8 mouse cellular contexts compared by ENCODE assay signal in genomic region chr10:80695186-80695585, GRCm38 (mm10). TPM values are rescaled to one million over a fixed set of nuclear protein-coding genes. Genes with fewer than 3 reads are reported as not detected.
A peak's percentile ranks its signal among the peaks of the same experiment; 100 is the strongest.
DNase-seq lines count a peak whose midpoint lies in the region; ATAC-seq and TF ChIP-seq lines count a peak whose summit lies in the region.

No protein-coding gene starts in this region.

- 27% methylated on average over 2 of the region's 2 CpGs for WGBS in liver, postnatal 0 days (ENCODE audit: insufficient replicate concordance)

- peak overlapping the region; percentile 95 for H3K27ac ChIP-seq in liver, postnatal 0 days (ENCODE audit: low read depth)

- H3K4me1 ChIP-seq in liver, postnatal 0 days (ENCODE audit: insufficient read depth) = peaks cover 81% of the 10 kb centered on the region

- peak; percentile 96 for DNase-seq in CD4-positive helper T cell, adult 2 months (ENCODE audit: low read depth, low spot score)
- DNase-seq in heart, postnatal 36 days = peak; percentile 50 to 61
- DNase-seq in liver, postnatal 0 days = peak; percentile 78
- DNase-seq in spleen, postnatal 10 days (ENCODE audit: low spot score in 2 of 2) = peak; percentile 52 to 81
- DNase-seq in layer of hippocampus, postnatal 10 days (ENCODE audit: low spot score in 2 of 2) = no peak
- no peak for DNase-seq in frontal cortex, postnatal 10 days (ENCODE audit: low spot score in 2 of 2)
- DNase-seq in embryo, embryonic 9.5 days (ENCODE audit: extremely low spot score) = no peak

- peak overlapping the region; percentile 48 for H3K9ac ChIP-seq in liver, postnatal 0 days (replicated peaks)

- peak overlapping the region; percentile 50 for H3K4me2 ChIP-seq in liver, postnatal 0 days (ENCODE audit: low read depth, low read length)

- H3K4me3 ChIP-seq in liver, postnatal 0 days (ENCODE audit: low read depth, low read length) = 0 out of 2 replicates have a peak overlapping the region, but pooled peaks have one; percentile 8

- TF ChIP-seq CTCF in liver, postnatal 0 days (IDR thresholded peaks at IDR 0.05; ENCODE audit: low read depth) = no peak

- peaks cover 19% of the 10 kb centered on the region for H3K36me3 ChIP-seq in liver, postnatal 0 days (replicated peaks; ENCODE audit: insufficient read depth, low read length)

- H3K9me3 ChIP-seq in liver, postnatal 0 days (ENCODE audit: low read length) = no peaks in the 10 kb centered on the region

- peak; percentile 53; the same call in 1 of the 2 replicates for TF ChIP-seq EP300 in liver, postnatal 0 days (IDR thresholded peaks at IDR 0.05; ENCODE audit: low read depth)

- intact Hi-C loops in heart, postnatal 36 days (cut with DNase I) = loop anchor here (10.0 kb wide), 1 partner anchor 700 kb away; the partner anchor contains the start of gene Abca7

- H3K27me3 ChIP-seq in liver, postnatal 0 days (ENCODE audit: insufficient read depth, low read length) = no peaks in the 10 kb centered on the region

- peak; percentile 85 for ATAC-seq in activated CD4-positive, CD25-positive, alpha-beta regulatory T cell, adult 4 months
- peak; percentile 37 for ATAC-seq in liver, postnatal 0 days

RNA-seq across cellular contexts. Expression of gene Mob3a, which starts 6.6 kb away (rescaled TPM):
- 100 to 1,000 TPM; 212 to 221 TPM for polyA plus RNA-seq in activated CD4-positive, CD25-positive, alpha-beta regulatory T cell, adult 4 months (2017; shearing (Covaris generic))
- 1 to 10 TPM; 5.3 to 6.7 TPM for total RNA-seq in heart, postnatal 36 days (2021)
- 14.7 and 17.3 TPM in 2 replicates for polyA plus RNA-seq in liver, postnatal 0 days (2015; fragmentation: Nextera tagmentation; extraction: Ambion mirVana)
- 10 to 100 TPM; 21.2 to 22.5 TPM for total RNA-seq in layer of hippocampus, postnatal 10 days (2021)

RNA-seq across cellular contexts. Expression of gene Izumo4, which starts 6.8 kb away (rescaled TPM):
- 10 to 100 TPM; 80.1 to 96.5 TPM for polyA plus RNA-seq in activated CD4-positive, CD25-positive, alpha-beta regulatory T cell, adult 4 months (2017; shearing (Covaris generic))
- total RNA-seq in heart, postnatal 36 days (2021) = 1 to 10 TPM; 2.5 to 2.9 TPM
- polyA plus RNA-seq in liver, postnatal 0 days (2015; fragmentation: Nextera tagmentation; extraction: Ambion mirVana) = 7.9 and 10.4 TPM in 2 replicates
- total RNA-seq in layer of hippocampus, postnatal 10 days (2021) = 10 to 100 TPM; 51.0 to 69.9 TPM

RNA-seq across cellular contexts. Expression of gene Mknk2, which starts 17.3 kb away (rescaled TPM):
- 10 to 100 TPM; 56.1 to 64.2 TPM for polyA plus RNA-seq in activated CD4-positive, CD25-positive, alpha-beta regulatory T cell, adult 4 months (2017; shearing (Covaris generic))
- 100 to 1,000 TPM; 223 to 233 TPM for total RNA-seq in heart, postnatal 36 days (2021)
- polyA plus RNA-seq in liver, postnatal 0 days (2015; fragmentation: Nextera tagmentation; extraction: Ambion mirVana) = 45.8 and 46.1 TPM in 2 replicates
- total RNA-seq in layer of hippocampus, postnatal 10 days (2021) = 10 to 100 TPM; 48.5 to 53.2 TPM

RNA-seq across cellular contexts. Expression of gene Btbd2, which starts 38.3 kb away (rescaled TPM):
- 1 to 10 TPM; 5.5 to 6.1 TPM for polyA plus RNA-seq in activated CD4-positive, CD25-positive, alpha-beta regulatory T cell, adult 4 months (2017; shearing (Covaris generic))
- total RNA-seq in heart, postnatal 36 days (2021) = 10 to 100 TPM; 45.5 to 46.8 TPM
- polyA plus RNA-seq in liver, postnatal 0 days (2015; fragmentation: Nextera tagmentation; extraction: Ambion mirVana) = 10.7 and 11.5 TPM in 2 replicates
- 10 to 100 TPM; 84.4 to 90.6 TPM for total RNA-seq in layer of hippocampus, postnatal 10 days (2021)

RNA-seq across cellular contexts. Expression of gene Ap3d1, which starts 46.9 kb away (rescaled TPM):
- polyA plus RNA-seq in activated CD4-positive, CD25-positive, alpha-beta regulatory T cell, adult 4 months (2017; shearing (Covaris generic)) = 10 to 100 TPM; 22.7 to 24.0 TPM
- total RNA-seq in heart, postnatal 36 days (2021) = 10 to 100 TPM; 35.1 to 43.5 TPM
- polyA plus RNA-seq in liver, postnatal 0 days (2015; fragmentation: Nextera tagmentation; extraction: Ambion mirVana) = 16.4 and 19.0 TPM in 2 replicates
- total RNA-seq in layer of hippocampus, postnatal 10 days (2021) = 100 to 1,000 TPM; 135 to 139 TPM

Comparison
In these comparisons a context has a peak if more than half of its experiments do, and no peak if none do; other contexts are left out.
1. DNase-seq: peak in CD4-positive helper T cell, adult 2 months (single experiment), heart, postnatal 36 days (2 of 2), liver, postnatal 0 days (single experiment) and spleen, postnatal 10 days (2 of 2); none in layer of hippocampus, postnatal 10 days (0 of 2), frontal cortex, postnatal 10 days (0 of 2) and embryo, embryonic 9.5 days (single experiment).
2. RNA of gene Izumo4, which starts 6.8 kb away (total RNA-seq): 51.0 to 69.9 TPM in layer of hippocampus, postnatal 10 days; 2.5 to 2.9 TPM in heart, postnatal 36 days; every median in the first group is over 10 times any median in the second.
3. RNA of gene Mknk2, which starts 17.3 kb away (total RNA-seq): 223 to 233 TPM in heart, postnatal 36 days; 48.5 to 53.2 TPM in layer of hippocampus, postnatal 10 days; every median in the first group is over 4 times any median in the second.